Mouse (Mus musculus): ENCODE measurements at regions not wholly inside any gene's neighbourhood (a gene's known extent, or its start where the extent isn't known, plus 50 kb on each side); places are given as distances from the start of the nearest gene placed in this dataset.

GRCm38 (mm10) chr6:84393519-84394231 is 200.0 kb downstream of the Cyp26b1 start:
- no peak for DNase-seq
- intact Hi-C loops (cut with DNase I): no loop called here

GRCm38 (mm10) chr6:84392752-84393511 is 200.8 kb downstream of the Cyp26b1 start:
- no peak for DNase-seq
- intact Hi-C loops (cut with DNase I): no loop called here

GRCm38 (mm10) chr6:84391016-84391415 is 202.7 kb downstream of the Cyp26b1 start:
- intact Hi-C loops (cut with DNase I): no loop called here
- no peak for DNase-seq

GRCm38 (mm10) chr6:84385696-84386095 is 208.0 kb downstream of the Cyp26b1 start:
- peak; percentile 62 to 63 for DNase-seq
- intact Hi-C loops (cut with DNase I): no loop called here

GRCm38 (mm10) chr6:84383718-84384117 is 210.0 kb downstream of the Cyp26b1 start:
- intact Hi-C loops (cut with DNase I): no loop called here
- no peak for DNase-seq

GRCm38 (mm10) chr6:84383141-84383540 is 210.6 kb downstream of the Cyp26b1 start:
- no peak for DNase-seq
- intact Hi-C loops (cut with DNase I): no loop called here

GRCm38 (mm10) chr6:84381571-84381970 is 212.1 kb downstream of the Cyp26b1 start:
- no peak for DNase-seq
- intact Hi-C loops (cut with DNase I): no loop called here

GRCm38 (mm10) chr6:84376666-84377065 is 217.0 kb downstream of the Cyp26b1 start:
- intact Hi-C loops (cut with DNase I): no loop called here
- DNase-seq: no peak

GRCm38 (mm10) chr6:84375498-84375897 is 218.2 kb downstream of the Cyp26b1 start:
- DNase-seq: peak; percentile 58 to 64
- intact Hi-C loops (cut with DNase I): no loop called here

GRCm38 (mm10) chr6:84366365-84366764 is 227.3 kb downstream of the Cyp26b1 start:
- no peak for DNase-seq
- intact Hi-C loops (cut with DNase I): no loop called here

- no peak for DNase-seq
- intact Hi-C loops (cut with DNase I): no loop called here
Measured at GRCm38 (mm10) chr6:84365914-84366313, 227.8 kb downstream of the Cyp26b1 start.

- no peak for DNase-seq
- intact Hi-C loops (cut with DNase I): no loop called here
Measured at GRCm38 (mm10) chr6:84364964-84365363, 228.7 kb downstream of the Cyp26b1 start.

- intact Hi-C loops (cut with DNase I): no loop called here
- no peak for DNase-seq
Measured at GRCm38 (mm10) chr6:84362331-84362730, 231.4 kb downstream of the Cyp26b1 start.

- DNase-seq: no peak
Measured at GRCm38 (mm10) chr6:84357911-84358310, 235.8 kb downstream of the Cyp26b1 start.

GRCm38 (mm10) chr6:84353425-84354220 is 240.1 kb downstream of the Cyp26b1 start:
- intact Hi-C loops (cut with DNase I): no loop called here
- DNase-seq: peak in 1 of 2 experiments; percentile 11

More at GRCm38 (mm10) chr6:84357911-84358310, 235.8 kb downstream of the Cyp26b1 start:
- intact Hi-C loops (cut with DNase I): no loop called here

GRCm38 (mm10) chr6:84344936-84345335 is 248.8 kb downstream of the Cyp26b1 start:
- no peak for DNase-seq
- intact Hi-C loops (cut with DNase I): no loop called here

- intact Hi-C loops (cut with DNase I): no loop called here
Measured at GRCm38 (mm10) chr6:84333666-84334179, 260.0 kb downstream of the Cyp26b1 start.

GRCm38 (mm10) chr6:84329106-84329505 is 264.6 kb downstream of the Cyp26b1 start:
- intact Hi-C loops (cut with DNase I): no loop called here
- no peak for DNase-seq

More at GRCm38 (mm10) chr6:84333666-84334179, 260.0 kb downstream of the Cyp26b1 start:
- DNase-seq: no peak

GRCm38 (mm10) chr6:84328030-84328390 is 265.7 kb downstream of the Cyp26b1 start:
- intact Hi-C loops (cut with DNase I): no loop called here
- DNase-seq: no peak

- no peak for DNase-seq
- intact Hi-C loops (cut with DNase I): no loop called here
Measured at GRCm38 (mm10) chr6:84327306-84328029, 266.2 kb downstream of the Cyp26b1 start.
